Mouse (Mus musculus): ENCODE results near the gene Fkbp14. TPM values are rescaled to one million over a fixed set of nuclear protein-coding genes. Genes with fewer than 3 reads are reported as not detected.

The Fkbp14 gene
- 5.9 and 7.7 TPM in 2 replicates for polyA plus RNA-seq (2021; fragmentation: Nextera tagmentation)
- long read RNA-seq, experiment 1, transcript Fkbp14-201 (4 exons, 2,694 nt): major isoform, 92 of 105 reads
- long read RNA-seq, experiment 1, partial matches to known transcripts: 3 of 105 reads
- long read RNA-seq, experiment 1, other reads (novel, unspliced or antisense): 7 of 105 reads
- long read RNA-seq, experiment 2, transcript Fkbp14-201 (4 exons, 2,694 nt): major isoform, 8 of 8 reads
- long read RNA-seq, experiment 2, partial matches to known transcripts: 0 of 8 reads
- long read RNA-seq, experiment 2, other reads (novel, unspliced or antisense): 0 of 8 reads

GRCm38 (mm10) chr6:54597208-54597607, at the start of gene Fkbp14:
Gene Fkbp14, minus strand, starts transcription at chr6:54597308.

GRCm38 (mm10) chr6:54594469-54595329, 2.4 kb downstream of the Fkbp14 start, which contains the start of gene Plekha8:
Gene Plekha8, plus strand, starts transcription at chr6:54595111.

GRCm38 (mm10) chr6:54565665-54566545, 31.2 kb downstream of the Fkbp14 start, which contains the start of gene Scrn1:
Gene Scrn1, minus strand, starts transcription at chr6:54566489.

Other genes starting within 250 kb of the Fkbp14 start
- 7.0 and 10.1 TPM in 2 replicates for gene Wipf3, start 167.7 kb downstream of the Fkbp14 start, polyA plus RNA-seq (2021; fragmentation: Nextera tagmentation)
- 68.2 and 69.0 TPM in 2 replicates for gene Scrn1, start 30.8 kb downstream of the Fkbp14 start, polyA plus RNA-seq (2021; fragmentation: Nextera tagmentation)
- 1.2 and 3.5 TPM in 2 replicates for gene Plekha8, start 2.2 kb downstream of the Fkbp14 start, polyA plus RNA-seq (2021; fragmentation: Nextera tagmentation)
- 11.6 and 14.0 TPM in 2 replicates for gene Mturn, start 84.3 kb upstream of the Fkbp14 start, polyA plus RNA-seq (2021; fragmentation: Nextera tagmentation)
- 0.95 and 2.2 TPM in 2 replicates for gene Znrf2, start 219.6 kb upstream of the Fkbp14 start, polyA plus RNA-seq (2021; fragmentation: Nextera tagmentation)